Mouse (Mus musculus): ENCODE measurements at regions not wholly inside any gene's neighbourhood (a gene's known extent, or its start where the extent isn't known, plus 50 kb on each side); places are given as distances from the start of the nearest gene placed in this dataset.

DNA sequence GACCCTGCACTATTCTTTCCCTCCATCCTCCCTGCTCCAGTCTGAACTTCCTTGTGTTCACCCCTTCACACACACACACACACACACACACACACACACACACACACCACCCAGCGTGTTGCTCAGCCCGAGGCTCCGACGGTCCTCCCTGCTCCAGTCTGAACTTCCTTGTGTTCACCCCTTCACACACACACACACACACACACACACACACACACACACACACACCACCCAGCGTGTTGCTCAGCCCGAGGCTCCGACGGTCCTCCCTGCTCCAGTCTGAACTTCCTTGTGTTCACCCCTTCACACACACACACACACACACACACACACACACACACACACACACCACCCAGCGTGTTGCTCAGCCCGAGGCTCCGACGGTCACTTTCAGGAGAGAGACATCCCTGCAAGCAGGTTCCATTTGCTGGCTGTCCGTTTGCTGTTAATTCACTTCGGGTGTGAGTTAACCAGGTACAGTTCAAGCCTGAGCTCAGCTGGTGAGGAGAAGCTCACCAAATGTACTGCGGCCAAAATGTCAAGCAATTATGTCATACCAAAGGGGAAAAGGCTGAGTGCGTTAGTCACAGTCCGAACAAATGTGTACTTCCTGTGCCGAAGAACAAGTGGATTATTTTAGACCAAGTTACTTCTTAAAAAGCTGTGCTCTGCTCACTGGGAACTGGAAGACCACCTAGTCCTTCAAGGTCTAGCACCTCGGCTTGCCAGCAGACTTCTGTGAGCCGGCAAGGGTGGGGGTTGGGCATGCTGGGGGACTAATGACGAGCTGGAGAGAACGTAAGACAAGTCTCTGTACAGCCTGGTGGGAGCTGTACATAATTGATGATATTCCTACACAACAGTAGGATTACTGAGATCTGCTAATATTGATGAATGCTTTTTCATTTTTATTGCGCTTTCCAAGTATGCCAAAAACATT lies 52.0 kb upstream of the Wwc2 start:
- peak in 1 of 2 experiments; percentile 6 for DNase-seq

DNA sequence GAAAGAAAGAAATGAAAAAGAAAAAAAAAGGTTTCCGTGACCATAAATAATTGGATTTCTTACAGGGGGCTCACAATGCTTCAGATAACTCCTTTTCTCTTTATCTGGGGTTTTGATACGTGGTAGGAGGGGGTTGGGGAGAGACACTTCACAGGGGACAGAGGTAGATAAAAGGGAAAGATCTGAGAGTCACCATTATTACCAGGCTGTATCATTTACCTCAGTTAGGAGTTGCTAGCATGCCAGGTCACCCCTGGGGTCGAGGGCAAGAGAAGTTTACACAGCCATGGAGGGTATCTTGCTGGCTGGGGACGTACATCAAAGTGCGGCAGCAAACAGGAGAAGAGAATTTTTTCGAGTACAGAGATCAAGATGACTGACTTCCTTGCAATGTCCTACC lies 51.5 kb upstream of the Dctd start:
- DNase-seq, result no peak

Data from cerebellum, postnatal 10 days (tissue).